Mouse (Mus musculus) frontal cortex, postnatal 36 days (tissue): Measurements from ENCODE around the gene Arhgap25.
A peak's percentile ranks its signal among the peaks of the same experiment; 100 is the strongest.
"Not testable (repeated sequence)": the region's sequence is repeated elsewhere in the genome, so short reads cannot be mapped to it uniquely, and the experiment has no call there.

ENCODE experiments used
- DNase-seq, 2 experiments: peaks; one replicate each; pipeline ENCODE4 v3.0.0; 2022; ENCODE audit warnings: low spot score in 2 of 2

The Arhgap25 gene

GRCm38 (mm10) chr6:87503536-87503935 is 29.5 kb downstream of the Arhgap25 start:
- DNase-seq, result no peak

DNA sequence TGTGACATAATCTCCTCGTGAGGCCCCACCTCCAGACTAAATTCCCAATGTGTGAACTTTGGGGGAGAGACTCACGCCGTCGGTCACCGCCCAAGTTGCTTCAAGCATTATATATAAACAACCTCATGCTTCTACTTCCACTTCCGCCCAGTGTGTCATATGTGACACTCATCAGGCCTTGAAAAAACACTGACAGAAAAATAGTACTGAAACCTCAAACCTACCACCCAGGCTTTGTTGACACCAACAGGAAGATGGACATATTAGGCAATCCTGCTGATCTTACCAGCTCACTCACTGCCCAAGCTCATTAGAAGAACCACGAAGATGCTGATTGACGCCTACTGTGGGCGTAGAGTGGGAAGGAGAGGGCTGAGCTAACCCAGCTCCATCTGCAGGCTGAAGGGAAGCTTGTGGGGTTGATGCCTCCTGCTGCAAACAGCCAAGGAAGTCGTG is 30.2 kb downstream of the Arhgap25 start:
- no peak for DNase-seq

GRCm38 (mm10) chr6:87502411-87502810 is 30.6 kb downstream of the Arhgap25 start:
- no peak for DNase-seq

DNA sequence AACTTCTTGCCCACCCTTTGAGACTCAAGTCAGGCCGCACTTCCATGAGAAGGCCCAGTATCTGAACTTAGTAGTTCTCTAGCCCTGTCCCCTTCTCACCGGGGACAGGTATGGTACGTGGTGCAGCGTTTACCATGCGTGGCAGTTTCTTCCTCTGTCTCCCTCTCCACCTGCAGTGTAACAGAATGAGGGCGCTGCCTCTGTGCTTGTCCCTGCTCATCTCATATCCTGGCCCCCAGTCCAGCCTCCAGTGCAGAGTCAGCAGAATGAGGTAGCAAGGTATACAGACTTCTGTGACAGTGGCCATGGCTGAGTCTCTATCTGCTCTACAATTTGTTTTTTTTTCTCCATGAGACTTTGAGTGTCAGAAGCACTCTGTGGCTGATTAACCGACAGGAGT is 32.4 kb downstream of the Arhgap25 start:
- DNase-seq, result no peak

GRCm38 (mm10) chr6:87499791-87500190 is 33.3 kb downstream of the Arhgap25 start:
- DNase-seq, result no peak

DNA sequence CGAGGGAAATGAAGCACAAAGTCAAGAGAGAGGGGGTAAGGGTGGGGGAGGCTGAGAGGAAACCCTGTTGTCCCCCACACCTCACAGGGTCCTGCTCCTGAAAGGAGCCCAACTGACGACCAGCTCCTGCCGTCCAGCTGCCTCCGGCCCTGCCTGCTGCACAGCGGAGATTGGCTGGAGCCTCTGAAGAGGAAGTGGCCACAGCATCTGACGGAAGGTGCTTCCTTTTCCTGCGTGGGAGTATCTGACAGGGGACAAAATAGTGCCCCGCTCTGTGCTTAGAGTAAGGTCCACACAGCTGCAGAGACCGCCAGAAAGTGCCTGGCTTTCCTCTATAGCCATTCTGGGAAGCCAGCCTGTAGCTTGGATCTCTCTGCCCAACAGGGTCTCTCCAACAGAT is 36.9 kb downstream of the Arhgap25 start:
- DNase-seq, result no peak

- DNase-seq, result no peak
These were observed 38.7 kb downstream of the Arhgap25 start for GRCm38 (mm10) chr6:87494339-87494738.

GRCm38 (mm10) chr6:87487657-87488426 is 45.2 kb downstream of the Arhgap25 start:
- no peak for DNase-seq

GRCm38 (mm10) chr6:87484806-87485205 is 48.3 kb downstream of the Arhgap25 start:
- DNase-seq, result no peak

DNA sequence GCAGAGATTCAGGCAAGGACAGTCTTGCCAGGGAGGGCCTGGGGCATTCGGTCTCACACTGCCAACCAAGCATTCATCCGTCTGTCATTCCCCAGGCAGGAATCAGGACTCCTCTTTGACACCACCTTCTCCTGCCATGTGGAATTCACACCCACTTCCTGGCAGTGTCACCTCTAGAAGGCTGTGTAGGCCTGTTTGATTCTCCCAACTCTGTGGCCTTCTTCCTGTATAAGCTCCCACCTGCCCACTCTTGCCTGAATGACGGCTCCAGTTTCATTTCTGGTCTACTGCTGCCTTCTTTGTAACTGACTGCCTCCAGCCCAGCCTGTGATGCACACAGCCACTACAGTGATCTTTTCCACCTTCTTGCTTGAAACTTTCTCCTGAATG is 49.2 kb downstream of the Arhgap25 start:
- DNase-seq, result peak; percentile 24 to 35

GRCm38 (mm10) chr6:87483224-87483899 is 49.7 kb downstream of the Arhgap25 start:
- DNase-seq, result no peak

- no peak for DNase-seq
These were observed 53.6 kb downstream of the Arhgap25 start for GRCm38 (mm10) chr6:87479291-87479999.

GRCm38 (mm10) chr6:87478847-87479246 is 54.2 kb downstream of the Arhgap25 start:
- no peak for DNase-seq

DNA sequence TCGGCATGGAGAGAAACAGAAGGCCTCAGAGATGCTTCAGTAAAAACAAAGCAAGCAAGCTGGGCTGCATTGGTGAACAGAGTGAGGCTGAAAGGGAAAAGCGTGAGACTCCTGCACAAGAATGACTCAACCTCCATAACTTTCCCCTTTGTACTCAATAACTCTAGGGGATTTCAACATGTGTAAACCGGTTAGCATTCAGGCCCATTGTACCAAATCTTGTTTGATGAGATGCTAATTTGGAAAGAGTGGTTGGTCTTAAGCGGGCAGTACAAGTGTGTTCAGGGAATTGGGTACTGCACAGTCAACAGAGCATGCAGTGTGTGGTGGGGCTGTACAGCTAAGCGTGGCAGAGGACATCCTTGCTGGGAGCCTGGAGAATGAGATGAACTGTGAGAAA is 57.8 kb downstream of the Arhgap25 start:
- no peak for DNase-seq

DNA sequence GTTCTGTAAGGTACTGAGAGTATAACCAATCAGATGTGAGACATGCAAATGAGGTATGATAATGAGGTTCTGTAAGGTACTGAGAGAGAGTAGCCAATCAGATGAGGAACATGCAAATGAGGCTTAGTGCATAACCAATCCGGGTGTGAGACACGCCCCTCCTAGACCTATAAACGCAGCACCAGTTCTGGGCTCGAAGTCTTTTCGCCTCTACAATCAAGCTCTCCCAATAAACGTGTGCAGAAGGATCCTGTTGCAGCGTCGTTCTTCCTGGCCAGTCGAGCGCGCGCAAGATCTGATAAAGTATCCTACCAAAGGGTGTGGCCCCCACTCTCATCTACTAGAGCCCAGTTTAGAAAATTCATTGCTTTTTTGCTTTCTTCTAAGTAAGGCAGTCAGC is 63.0 kb downstream of the Arhgap25 start:
- DNase-seq, result not testable (repeated sequence)

GRCm38 (mm10) chr6:87468372-87468771 is 64.7 kb downstream of the Arhgap25 start:
- DNase-seq, result no peak

- DNase-seq, result no peak
These were observed 65.7 kb downstream of the Arhgap25 start for GRCm38 (mm10) chr6:87467373-87467772.

GRCm38 (mm10) chr6:87466221-87466620 is 66.8 kb downstream of the Arhgap25 start:
- DNase-seq, result peak; percentile 44 to 64

DNA sequence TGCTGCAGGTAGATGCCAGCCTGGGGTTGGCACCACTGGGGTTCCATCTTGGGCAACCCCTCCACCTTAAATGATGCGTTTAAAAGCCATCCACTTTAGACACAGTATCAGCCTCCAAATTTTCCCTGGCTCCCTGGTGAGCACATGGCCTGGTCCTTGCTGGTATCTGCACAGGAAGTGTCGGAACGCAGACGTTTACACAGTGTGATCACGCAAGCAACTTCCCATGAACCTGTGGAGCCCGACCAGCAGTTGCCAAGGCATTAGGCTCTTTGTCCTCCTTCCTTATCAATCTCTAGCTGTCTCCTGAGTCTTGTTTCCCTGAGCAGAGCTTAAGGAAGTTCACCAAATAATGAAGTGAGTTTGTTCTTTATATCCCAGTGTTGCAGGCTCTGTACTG is 77.6 kb downstream of the Arhgap25 start:
- no peak for DNase-seq

DNA sequence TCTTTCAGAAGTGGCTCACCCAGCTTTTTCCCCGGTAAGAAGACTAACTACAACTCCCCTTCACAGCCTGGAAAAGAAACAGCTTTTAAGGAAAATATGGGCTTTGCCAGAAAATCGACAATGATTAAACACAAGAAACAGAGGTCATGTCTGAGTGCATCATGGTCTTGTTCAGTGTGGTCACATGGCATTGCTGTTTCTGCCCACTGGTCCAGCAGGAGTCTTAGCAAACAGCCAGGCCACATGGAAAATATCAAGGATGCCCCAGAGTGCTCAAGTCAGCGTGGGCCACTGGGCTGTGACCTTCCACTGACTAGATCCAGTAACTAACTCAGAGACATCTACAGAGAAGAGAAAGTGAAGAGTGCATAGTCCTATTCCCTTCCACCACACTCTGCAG is 81.3 kb downstream of the Arhgap25 start:
- DNase-seq, result no peak

DNA sequence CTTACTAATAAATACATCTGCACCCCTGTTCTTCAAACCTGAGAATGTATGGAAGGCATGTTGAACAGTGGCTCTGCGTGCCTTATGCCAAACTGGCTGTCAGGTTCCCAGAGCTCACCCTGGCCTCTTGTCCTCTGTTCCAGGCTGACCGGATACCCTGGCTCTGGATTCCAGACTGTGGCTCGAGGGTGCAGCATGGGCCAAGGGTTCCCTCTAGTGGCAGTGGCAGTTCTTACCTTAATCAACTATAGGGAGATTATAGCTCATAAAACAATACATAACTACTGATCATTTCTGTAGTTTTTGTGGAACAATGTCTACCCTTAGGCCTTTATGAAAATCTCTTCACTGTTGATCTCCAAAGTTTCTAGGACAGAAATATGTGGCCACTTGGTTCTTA is 82.0 kb downstream of the Arhgap25 start:
- DNase-seq, result peak; percentile 30 to 33

DNA sequence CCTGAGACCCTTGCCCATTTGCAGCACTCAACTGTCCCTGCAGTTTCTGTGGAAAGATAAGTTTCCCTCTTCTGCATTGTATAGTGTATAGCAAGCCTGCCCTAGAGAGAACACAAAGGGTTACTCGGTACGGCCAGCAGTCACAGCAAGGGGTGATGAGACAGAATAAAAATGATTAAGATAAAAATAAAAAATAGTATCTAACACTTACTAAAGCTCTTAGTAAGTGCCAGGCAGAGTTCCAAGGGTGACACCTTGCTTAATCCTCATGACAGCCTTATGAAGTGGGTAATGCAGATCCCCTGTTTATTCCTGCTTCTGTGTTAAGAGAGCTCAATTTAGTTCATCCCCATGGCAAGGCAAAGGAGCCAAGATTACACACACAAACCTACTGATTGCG is 83.5 kb downstream of the Arhgap25 start:
- no peak for DNase-seq

GRCm38 (mm10) chr6:87447217-87447616 is 85.8 kb downstream of the Arhgap25 start:
- no peak for DNase-seq
